10 mouse cellular contexts compared by ENCODE assay signal in genomic region chr16:21331229-21331628, GRCm38 (mm10).
DNase-seq lines count a peak whose midpoint lies in the region; ATAC-seq and TF ChIP-seq lines count a peak whose summit lies in the region.
"Had no signal": no experiment of that assay in that cellular context is flagged by ENCODE, and none has a peak within 500 bp of the region (broad histone marks: within the 10 kb centered on the region; RNA-seq: fewer than 3 reads in every experiment).

No protein-coding gene starts in this region.

- no peak overlapping the region for H3K9ac ChIP-seq in lung, embryonic 14.5 days
- H3K9ac ChIP-seq in embryonic facial prominence, embryonic 13.5 days: no peak overlapping the region
- no peak overlapping the region for H3K9ac ChIP-seq in midbrain, embryonic 16.5 days (ENCODE audit: low read depth, low read length)

- 62% methylated on average over 5 of the region's 5 CpGs for WGBS in lung, embryonic 14.5 days
- 83% methylated on average over 5 of the region's 5 CpGs for WGBS in embryonic facial prominence, embryonic 13.5 days
- WGBS in midbrain, embryonic 16.5 days: 89% methylated on average over 5 of the region's 5 CpGs

- H3K9me3 ChIP-seq in lung, embryonic 14.5 days (ENCODE audit: low read depth, low read length): no peaks in the 10 kb centered on the region
- H3K9me3 ChIP-seq in embryonic facial prominence, embryonic 13.5 days: no peaks in the 10 kb centered on the region
- H3K9me3 ChIP-seq in midbrain, embryonic 16.5 days (replicated peaks; ENCODE audit: control insufficient read depth, low read length, poor library complexity, severe bottlenecking): no peaks in the 10 kb centered on the region

- no peak for ATAC-seq in lung, embryonic 14.5 days (ENCODE audit: insufficient read depth)
- ATAC-seq in embryonic facial prominence, embryonic 13.5 days (ENCODE audit: insufficient number of reproducible peaks, insufficient read depth, low FRiP score, low TSS enrichment, low read depth): no peak
- no peak for ATAC-seq in midbrain, embryonic 16.5 days

- H3K4me1 ChIP-seq in lung, embryonic 14.5 days (ENCODE audit: insufficient read depth): 0 out of 2 replicates have a peak, but pooled peaks cover 4% of the 10 kb centered on the region
- H3K4me1 ChIP-seq in embryonic facial prominence, embryonic 13.5 days: peaks cover 25% of the 10 kb centered on the region
- peaks cover 18% of the 10 kb centered on the region for H3K4me1 ChIP-seq in midbrain, embryonic 16.5 days (ENCODE audit: control insufficient read depth, insufficient read depth, low read length)

- no peaks in the 10 kb centered on the region for H3K36me3 ChIP-seq in lung, embryonic 14.5 days (ENCODE audit: insufficient read depth)
- H3K36me3 ChIP-seq in embryonic facial prominence, embryonic 13.5 days: peaks cover 4% of the 10 kb centered on the region; the same call in 1 of the 2 replicates
- no peaks in the 10 kb centered on the region for H3K36me3 ChIP-seq in midbrain, embryonic 16.5 days (ENCODE audit: control insufficient read depth, insufficient read depth, low read length)

- no peaks in the 10 kb centered on the region for H3K27me3 ChIP-seq in lung, embryonic 14.5 days (ENCODE audit: insufficient read depth, low read length)
- H3K27me3 ChIP-seq in embryonic facial prominence, embryonic 13.5 days: no peaks in the 10 kb centered on the region
- no peaks in the 10 kb centered on the region for H3K27me3 ChIP-seq in midbrain, embryonic 16.5 days (ENCODE audit: control insufficient read depth, insufficient read depth, low read depth, low read length)

- no peak overlapping the region for H3K27ac ChIP-seq in lung, embryonic 14.5 days (ENCODE audit: low read depth)
- 0 out of 2 replicates have a peak overlapping the region, but pooled peaks have one; percentile 22 for H3K27ac ChIP-seq in embryonic facial prominence, embryonic 13.5 days
- H3K27ac ChIP-seq in midbrain, embryonic 16.5 days (ENCODE audit: low read length): no peak overlapping the region

- peak overlapping the region; percentile 79 for H3K4me2 ChIP-seq in lung, embryonic 14.5 days
- peak overlapping the region; percentile 86 for H3K4me2 ChIP-seq in embryonic facial prominence, embryonic 13.5 days
- peak overlapping the region; percentile 96 for H3K4me2 ChIP-seq in midbrain, embryonic 16.5 days (ENCODE audit: low read length)

- intact Hi-C loops in gastrocnemius, postnatal 14 days (cut with DNase I; ENCODE audit: low total_unique reads): no loop called here

- peak; percentile 43 for DNase-seq in gastrocnemius, postnatal 14 days
- no peak for DNase-seq in gastrocnemius, postnatal 25 days
- peak; percentile 79 for DNase-seq in lung, embryonic 14.5 days
- no peak for DNase-seq in lung, postnatal 36 days
- no peak for DNase-seq in c-Kit-positive CD71-positive TER-119-positive erythroid progenitor cells, embryonic 14.5 days (ENCODE audit: low spot score)
- DNase-seq in retina, embryonic 14.5 days (ENCODE audit: low spot score): no peak
- DNase-seq: adrenal gland, postnatal 36 days; spleen, adult 18-20 months had no signal

- TF ChIP-seq CTCF in lung, embryonic 14.5 days (IDR thresholded peaks at IDR 0.05; ENCODE audit: low read depth): no peak

- no peak overlapping the region for H3K4me3 ChIP-seq in lung, embryonic 14.5 days (ENCODE audit: low read depth, low read length)
- peak overlapping the region; percentile 8; the same call in 1 of the 2 replicates for H3K4me3 ChIP-seq in embryonic facial prominence, embryonic 13.5 days
- H3K4me3 ChIP-seq in midbrain, embryonic 16.5 days (ENCODE audit: low read depth, low read length): no peak overlapping the region

Comparison
In these comparisons a context has a peak if more than half of its experiments do, and no peak if none do; other contexts are left out.
1. DNase-seq: peak in gastrocnemius, postnatal 14 days (single experiment) and lung, embryonic 14.5 days (single experiment); none in gastrocnemius, postnatal 25 days (single experiment), lung, postnatal 36 days (single experiment), c-Kit-positive CD71-positive TER-119-positive erythroid progenitor cells, embryonic 14.5 days (single experiment) and retina, embryonic 14.5 days (single experiment).
2. Peak in every context shown above with its lines, with median percentiles within 50 percentile points of each other: H3K4me2 ChIP-seq.